Mouse (Mus musculus): ENCODE data around the gene Cxcl2. TPM values are rescaled to one million over a fixed set of nuclear protein-coding genes. Genes with fewer than 3 reads are reported as not detected.

The Cxcl2 gene
- polyA plus RNA-seq (2016; fragmentation: Nextera tagmentation; extraction: Ambion mirVana) = not detected in 2 replicates

DNA sequence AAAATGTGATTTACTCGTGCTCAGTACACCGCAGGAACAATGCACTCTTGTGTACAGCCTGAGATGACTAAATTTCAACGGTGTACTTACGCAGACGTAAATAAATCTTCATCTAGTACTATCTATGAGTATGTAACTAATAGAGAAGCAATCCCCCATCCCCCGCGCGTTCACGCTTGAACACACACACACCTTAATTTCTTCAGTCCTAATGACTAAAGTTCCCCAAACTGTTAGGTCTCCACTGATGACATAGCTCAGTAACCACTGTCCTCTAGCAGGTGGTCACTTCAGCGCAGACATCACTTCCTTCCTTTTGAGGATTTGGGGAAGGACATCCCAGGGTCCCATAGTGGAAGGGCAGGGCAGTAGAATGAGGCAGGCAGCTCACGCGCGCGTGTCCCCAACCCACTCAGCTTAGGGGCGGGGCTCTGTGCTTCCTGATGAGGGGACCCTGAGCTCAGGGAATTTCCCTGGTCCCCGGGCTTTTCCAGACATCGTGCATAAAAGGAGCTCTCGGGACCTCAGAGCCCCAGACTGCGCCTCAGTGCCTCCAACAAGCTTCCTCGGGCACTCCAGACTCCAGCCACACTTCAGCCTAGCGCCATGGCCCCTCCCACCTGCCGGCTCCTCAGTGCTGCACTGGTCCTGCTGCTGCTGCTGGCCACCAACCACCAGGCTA lies at the start of gene Cxcl2:
Gene Cxcl2 (plus strand): TSS at position 533 of the 682 bp plus-strand sequence.
- Histone ChIP-seq H3K9ac (no peak within 1 kb of the TSS), H3K4me3 (peak within 1 kb of the TSS; percentile 26), H3K4me2 (replicated peaks) (peak within 1 kb of the TSS; percentile 66), H3K9me3 (no peaks in the 10 kb centered on the region), H3K27ac (no peak within 1 kb of the TSS), H3K27me3 (peaks cover 18% of the 10 kb centered on the region), H3K4me1 (peaks cover 15% of the 10 kb centered on the region; the same call in 1 of the 2 replicates), H3K36me3 (no peaks in the 10 kb centered on the region)
- 10% methylated on average over 22 of the region's 22 CpGs for WGBS
- peak; percentile 58; the same call in 1 of the 2 replicates for ATAC-seq (ENCODE audit: insufficient number of reproducible peaks, insufficient read depth, low FRiP score, low TSS enrichment)

DNA sequence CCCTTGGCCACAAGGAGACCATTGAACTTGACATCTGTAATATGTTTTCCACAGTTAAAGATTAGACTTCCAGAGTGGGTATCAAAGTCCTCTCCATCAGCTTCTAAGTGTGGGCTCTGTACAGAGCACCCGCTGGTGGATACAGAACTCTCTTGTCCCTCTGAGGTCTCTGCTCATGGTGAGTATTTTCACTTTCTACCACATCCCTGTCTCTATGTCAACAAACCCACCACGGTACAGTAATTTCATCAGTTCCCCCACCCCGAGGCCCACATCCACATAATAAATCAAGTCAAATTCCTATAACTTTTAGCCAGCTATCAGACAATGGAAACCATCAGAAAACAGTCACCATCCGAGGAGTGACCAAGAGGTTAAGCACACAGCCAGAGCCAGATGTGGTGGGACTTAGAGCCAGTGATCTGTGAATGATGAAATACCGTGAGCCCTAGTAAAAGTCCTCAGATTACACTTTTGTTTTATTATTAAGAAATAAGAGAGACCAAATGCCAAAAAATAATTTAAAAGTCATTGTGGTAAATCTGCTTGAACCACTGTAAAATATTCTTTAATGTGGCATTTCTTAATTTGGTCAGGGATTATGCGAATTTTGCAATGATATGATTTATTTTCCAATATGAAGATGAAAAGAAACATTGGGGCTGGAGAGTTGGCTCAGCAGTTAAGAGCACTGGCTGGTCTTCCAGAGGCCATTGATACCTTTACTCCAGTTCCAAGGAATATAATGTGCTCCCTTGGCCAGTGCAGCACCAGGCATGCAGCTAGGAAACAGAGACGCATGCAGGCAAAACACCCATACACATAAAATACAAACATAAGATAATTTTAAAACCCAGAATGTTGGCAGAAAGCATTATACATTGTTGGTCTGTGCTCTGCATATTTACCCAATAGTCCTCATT lies 48.1 kb upstream of the Cxcl2 start:
- ATAC-seq (ENCODE audit: insufficient number of reproducible peaks, insufficient read depth, low FRiP score, low TSS enrichment) = no peak
- Histone ChIP-seq H3K4me3 (no peak overlapping the region), H3K36me3 (no peaks in the 10 kb centered on the region), H3K27me3 (no peaks in the 10 kb centered on the region), H3K27ac (no peak overlapping the region), H3K9me3 (no peaks in the 10 kb centered on the region), H3K9ac (no peak overlapping the region), H3K4me2 (replicated peaks) (no peak overlapping the region), H3K4me1 (no peaks in the 10 kb centered on the region)
- WGBS = 68% methylated on average over 7 of the region's 7 CpGs

DNA sequence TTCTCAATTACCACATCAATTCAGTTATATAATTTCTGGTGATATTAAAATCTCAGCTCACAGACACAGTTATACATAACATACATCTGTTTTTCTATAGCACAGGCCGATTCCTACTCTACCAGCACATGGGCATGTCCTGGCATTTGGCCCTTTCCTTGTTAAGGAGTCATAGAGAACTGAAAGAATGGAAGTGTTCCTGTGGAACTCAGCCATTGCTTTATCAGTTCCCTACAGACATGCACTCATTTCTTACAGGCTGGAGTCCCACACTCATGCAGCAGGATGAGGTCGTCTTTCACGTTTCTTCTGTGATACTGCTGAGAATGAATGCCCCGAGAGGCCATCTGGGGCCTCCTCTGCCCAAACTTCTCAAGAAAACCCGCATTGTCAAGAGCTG lies 46.2 kb upstream of the Cxcl2 start:
- Histone ChIP-seq H3K4me1 (no peaks in the 10 kb centered on the region), H3K4me3 (no peak overlapping the region), H3K36me3 (no peaks in the 10 kb centered on the region), H3K9ac (no peak overlapping the region), H3K27ac (no peak overlapping the region), H3K27me3 (no peaks in the 10 kb centered on the region), H3K9me3 (no peaks in the 10 kb centered on the region), H3K4me2 (replicated peaks) (no peak overlapping the region)
- no peak for ATAC-seq (ENCODE audit: insufficient number of reproducible peaks, insufficient read depth, low FRiP score, low TSS enrichment)
- 77% methylated on average over 5 of the region's 5 CpGs for WGBS

DNA sequence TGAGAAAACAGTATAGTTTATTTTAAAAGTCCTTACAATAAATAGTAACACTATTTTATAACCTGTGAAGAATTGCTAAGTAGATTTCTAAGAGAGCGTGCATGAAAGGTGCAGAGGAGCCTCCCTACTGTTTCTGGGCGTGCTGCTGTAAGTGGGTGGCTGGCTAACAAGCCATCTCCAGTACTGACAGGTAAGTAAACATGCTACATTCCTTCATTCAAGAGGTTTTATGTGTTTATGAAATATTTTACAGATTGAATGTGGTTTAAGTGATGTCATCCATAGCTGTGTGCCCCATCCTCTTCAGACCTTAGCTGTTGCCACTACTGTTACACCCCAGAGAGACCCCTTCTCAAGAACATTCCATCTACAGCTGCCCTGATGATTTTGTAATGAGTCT lies 45.2 kb upstream of the Cxcl2 start:
- H3K36me3 ChIP-seq = no peaks in the 10 kb centered on the region
- H3K9ac ChIP-seq = no peak overlapping the region
- H3K4me1 ChIP-seq = no peaks in the 10 kb centered on the region
- no peak for ATAC-seq (ENCODE audit: insufficient number of reproducible peaks, insufficient read depth, low FRiP score, low TSS enrichment)
- no peaks in the 10 kb centered on the region for H3K27me3 ChIP-seq
- H3K4me3 ChIP-seq = no peak overlapping the region
- no peaks in the 10 kb centered on the region for H3K9me3 ChIP-seq
- no peak overlapping the region for H3K27ac ChIP-seq
- 91% methylated on average over 2 of the region's 2 CpGs for WGBS
- no peak overlapping the region for H3K4me2 ChIP-seq (replicated peaks)

DNA sequence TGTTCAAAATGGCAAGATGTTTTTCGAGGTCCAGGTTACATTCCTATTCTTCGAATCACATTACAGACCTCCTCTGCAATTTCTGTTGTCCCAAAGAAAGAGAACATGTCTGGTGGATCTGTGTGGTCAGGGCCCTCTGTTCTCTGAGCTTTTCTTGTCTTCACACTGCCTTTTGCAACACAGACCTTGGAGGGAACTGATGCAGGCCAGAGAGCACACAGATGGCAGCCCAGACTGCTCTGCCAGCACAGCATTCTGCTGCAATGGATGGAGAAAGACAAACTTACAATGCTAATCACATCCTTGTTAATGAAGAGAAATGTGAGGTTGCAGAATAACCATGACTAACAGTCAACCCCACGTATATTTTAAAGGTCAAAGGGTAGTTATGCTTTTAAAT lies 44.6 kb upstream of the Cxcl2 start:
- H3K4me2 ChIP-seq (replicated peaks) = no peak overlapping the region
- ATAC-seq (ENCODE audit: insufficient number of reproducible peaks, insufficient read depth, low FRiP score, low TSS enrichment) = no peak

DNA sequence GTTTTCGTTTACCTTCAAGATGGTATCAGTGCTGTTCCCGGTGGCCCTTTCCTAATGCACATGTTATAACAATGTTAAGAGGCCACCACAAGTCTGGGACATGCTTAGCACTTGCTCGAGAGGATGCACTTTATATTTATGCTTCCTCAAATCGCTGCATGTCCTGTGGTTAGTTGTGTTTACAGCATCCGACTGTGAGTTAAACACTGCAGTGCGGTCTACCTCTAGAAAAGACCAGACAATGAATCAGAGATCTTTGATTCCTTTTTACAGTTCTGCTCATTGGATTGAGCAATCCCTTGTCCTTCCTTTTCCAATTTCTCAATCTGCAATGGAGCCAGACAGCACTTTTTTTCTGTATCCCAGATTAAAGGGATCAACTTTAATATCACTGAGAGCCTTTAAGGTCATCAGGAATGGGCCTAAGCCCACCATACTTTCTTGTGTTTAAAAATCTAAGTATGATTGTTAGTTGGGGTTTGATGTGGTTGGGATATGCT lies 41.7 kb upstream of the Cxcl2 start:
- Histone ChIP-seq H3K4me3 (no peak overlapping the region), H3K4me1 (no peaks in the 10 kb centered on the region), H3K27me3 (no peaks in the 10 kb centered on the region), H3K36me3 (no peaks in the 10 kb centered on the region), H3K9ac (no peak overlapping the region), H3K9me3 (no peaks in the 10 kb centered on the region), H3K27ac (no peak overlapping the region), H3K4me2 (replicated peaks) (no peak overlapping the region)
- WGBS = 83% methylated on average over 6 of the region's 6 CpGs
- ATAC-seq (ENCODE audit: insufficient number of reproducible peaks, insufficient read depth, low FRiP score, low TSS enrichment) = no peak

More for the DNA sequence above, 44.6 kb upstream of the Cxcl2 start:
- Histone ChIP-seq H3K4me1 (no peaks in the 10 kb centered on the region), H3K27ac (no peak overlapping the region), H3K9ac (no peak overlapping the region), H3K9me3 (no peaks in the 10 kb centered on the region), H3K36me3 (no peaks in the 10 kb centered on the region), H3K27me3 (no peaks in the 10 kb centered on the region), H3K4me3 (no peak overlapping the region)
- WGBS = 76% methylated on average over 3 of the region's 3 CpGs

DNA sequence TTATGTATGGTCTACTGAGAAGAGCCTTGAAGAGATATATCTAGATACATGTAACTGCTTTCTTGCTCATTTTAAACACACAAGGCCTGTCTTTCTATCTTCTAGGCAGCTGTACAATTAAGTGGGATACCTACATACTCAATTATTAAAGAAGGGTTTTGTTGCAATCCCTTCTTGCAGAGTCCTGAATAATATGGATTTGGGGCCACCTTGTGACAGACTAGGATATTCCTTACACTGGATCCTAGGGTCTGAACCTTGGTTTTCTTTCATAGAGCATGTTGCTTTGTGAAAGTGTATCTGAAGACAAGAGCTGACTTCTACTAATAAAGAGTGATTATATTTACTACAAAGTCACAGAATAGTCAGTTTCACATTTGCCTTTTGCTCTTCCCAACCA lies 36.9 kb upstream of the Cxcl2 start:
- no peak for ATAC-seq (ENCODE audit: insufficient number of reproducible peaks, insufficient read depth, low FRiP score, low TSS enrichment)
- H3K9ac ChIP-seq = no peak overlapping the region
- H3K9me3 ChIP-seq = no peaks in the 10 kb centered on the region
- H3K4me1 ChIP-seq = no peaks in the 10 kb centered on the region
- no peaks in the 10 kb centered on the region for H3K27me3 ChIP-seq
- no peaks in the 10 kb centered on the region for H3K36me3 ChIP-seq
- H3K27ac ChIP-seq = no peak overlapping the region
- no peak overlapping the region for H3K4me2 ChIP-seq (replicated peaks)
- H3K4me3 ChIP-seq = no peak overlapping the region

DNA sequence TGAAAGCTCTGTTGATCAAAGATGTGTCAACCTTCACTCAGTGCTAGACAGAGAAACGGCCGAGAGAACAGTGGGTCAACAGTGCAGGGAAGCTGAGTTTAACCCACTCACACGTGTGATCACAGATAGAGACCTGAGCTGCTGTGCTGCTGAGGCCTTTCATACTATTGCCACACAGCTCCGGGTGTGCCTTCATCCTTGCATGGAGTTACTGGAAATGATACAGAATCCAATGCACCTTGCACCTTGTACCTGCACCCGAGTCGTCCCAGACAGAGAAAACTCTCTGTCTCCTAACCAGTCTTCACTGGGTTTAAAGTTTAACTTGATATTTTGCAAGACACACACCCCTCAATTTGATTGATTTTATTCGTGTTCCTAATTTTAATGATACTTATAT lies 31.3 kb upstream of the Cxcl2 start:
- WGBS = 81% methylated on average over 7 of the region's 7 CpGs

DNA sequence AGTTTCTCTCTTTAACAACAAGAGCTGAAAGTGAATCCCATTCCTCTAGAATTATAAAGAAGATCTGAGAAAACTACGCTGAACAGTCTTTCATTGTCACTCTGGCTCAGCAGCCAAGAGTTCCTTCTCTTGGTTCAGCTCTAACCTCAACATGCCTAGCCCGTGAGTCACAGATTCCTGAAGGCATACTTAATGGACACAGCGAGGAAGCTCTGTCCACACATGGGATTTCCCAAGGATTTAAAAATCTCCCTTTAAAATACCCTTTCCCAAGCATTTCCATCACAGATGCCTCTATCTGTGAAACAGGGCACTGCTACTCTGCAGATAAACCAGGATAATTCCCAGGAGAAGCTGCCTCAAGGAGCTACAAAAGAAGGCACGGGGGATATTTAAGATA lies 27.6 kb upstream of the Cxcl2 start:
- Histone ChIP-seq H3K4me3 (no peak overlapping the region), H3K4me2 (replicated peaks) (no peak overlapping the region), H3K36me3 (no peaks in the 10 kb centered on the region), H3K9me3 (no peaks in the 10 kb centered on the region), H3K27ac (no peak overlapping the region), H3K4me1 (no peaks in the 10 kb centered on the region), H3K9ac (no peak overlapping the region), H3K27me3 (no peaks in the 10 kb centered on the region)
- no peak for ATAC-seq (ENCODE audit: insufficient number of reproducible peaks, insufficient read depth, low FRiP score, low TSS enrichment)
- 74% methylated on average over 4 of the region's 4 CpGs for WGBS

More for the DNA sequence above, 31.3 kb upstream of the Cxcl2 start:
- H3K27me3 ChIP-seq = no peaks in the 10 kb centered on the region
- no peaks in the 10 kb centered on the region for H3K4me1 ChIP-seq
- H3K27ac ChIP-seq = no peak overlapping the region
- no peaks in the 10 kb centered on the region for H3K36me3 ChIP-seq
- no peaks in the 10 kb centered on the region for H3K9me3 ChIP-seq
- no peak overlapping the region for H3K4me3 ChIP-seq
- no peak for ATAC-seq (ENCODE audit: insufficient number of reproducible peaks, insufficient read depth, low FRiP score, low TSS enrichment)
- H3K9ac ChIP-seq = no peak overlapping the region
- H3K4me2 ChIP-seq (replicated peaks) = no peak overlapping the region

DNA sequence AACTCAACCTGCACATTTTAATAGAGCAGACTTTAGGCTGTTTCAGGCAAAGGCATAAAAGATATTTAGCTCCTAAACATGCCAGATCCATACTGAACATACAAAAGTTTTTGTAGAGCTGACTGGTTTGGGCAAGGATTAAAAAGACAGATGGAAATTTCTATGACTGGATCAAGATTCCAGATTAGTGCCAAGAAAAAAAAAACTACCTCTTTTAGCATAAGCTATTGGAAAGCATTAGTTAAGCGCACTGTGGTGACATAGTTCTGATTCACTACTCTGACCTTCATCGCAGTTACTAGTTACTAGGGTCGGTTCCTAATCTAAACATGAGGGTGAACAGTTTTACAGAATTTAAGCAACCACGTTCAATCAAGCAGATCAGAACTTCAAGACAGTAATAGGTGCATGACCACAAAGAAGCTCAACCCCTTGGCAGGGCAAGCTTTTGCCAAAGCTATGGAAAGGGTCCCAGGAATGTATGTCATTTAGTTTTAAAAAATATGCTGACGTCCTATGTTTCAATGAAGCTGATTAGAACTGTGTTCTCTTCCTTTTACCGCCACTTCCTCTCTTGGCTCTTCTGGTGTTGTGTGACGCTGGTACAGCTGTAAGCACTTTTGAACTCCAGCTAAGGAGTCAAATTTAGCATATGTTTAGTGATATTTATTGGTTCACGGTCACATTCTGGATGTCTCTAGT lies 27.0 kb upstream of the Cxcl2 start:
- ATAC-seq (ENCODE audit: insufficient number of reproducible peaks, insufficient read depth, low FRiP score, low TSS enrichment) = no peak

DNA sequence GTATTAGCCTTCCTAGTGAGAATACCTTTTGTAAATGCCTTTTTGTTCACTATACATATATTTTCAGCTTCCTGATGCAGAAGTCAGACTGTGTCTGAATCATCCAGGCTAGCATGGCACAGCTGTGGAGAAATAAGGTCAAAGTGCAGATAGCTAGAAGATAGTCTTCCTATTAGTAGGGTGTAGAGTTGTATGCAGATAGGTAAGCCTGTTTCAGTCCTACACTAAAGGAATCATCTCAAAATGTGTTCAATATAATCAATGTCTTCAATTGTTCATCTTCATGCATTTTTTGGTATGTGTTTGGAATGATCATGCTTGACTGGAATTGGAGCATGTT lies 26.5 kb upstream of the Cxcl2 start:
- H3K36me3 ChIP-seq = no peaks in the 10 kb centered on the region
- no peak for ATAC-seq (ENCODE audit: insufficient number of reproducible peaks, insufficient read depth, low FRiP score, low TSS enrichment)
- H3K27ac ChIP-seq = no peak overlapping the region

More for the DNA sequence above, 27.0 kb upstream of the Cxcl2 start:
- 66% methylated on average over 8 of the region's 8 CpGs for WGBS
- H3K4me2 ChIP-seq (replicated peaks) = no peak overlapping the region
- no peaks in the 10 kb centered on the region for H3K27me3 ChIP-seq
- no peak overlapping the region for H3K27ac ChIP-seq
- no peaks in the 10 kb centered on the region for H3K4me1 ChIP-seq
- no peaks in the 10 kb centered on the region for H3K9me3 ChIP-seq
- no peak overlapping the region for H3K9ac ChIP-seq
- no peaks in the 10 kb centered on the region for H3K36me3 ChIP-seq
- H3K4me3 ChIP-seq = no peak overlapping the region

More for the DNA sequence above, 26.5 kb upstream of the Cxcl2 start:
- H3K9me3 ChIP-seq = no peaks in the 10 kb centered on the region
- no peak overlapping the region for H3K4me2 ChIP-seq (replicated peaks)
- H3K9ac ChIP-seq = no peak overlapping the region
- no peak overlapping the region for H3K4me3 ChIP-seq
- H3K27me3 ChIP-seq = no peaks in the 10 kb centered on the region
- H3K4me1 ChIP-seq = no peaks in the 10 kb centered on the region

All from embryonic facial prominence, embryonic 12.5 days (tissue).